Mouse (Mus musculus) stomach, embryonic 14.5 days (tissue): ENCODE measurements at regions not wholly inside any gene's neighbourhood (a gene's known extent, or its start where the extent isn't known, plus 50 kb on each side); places are given as distances from the start of the nearest gene placed in this dataset.

Experiments used
- ATAC-seq: fragments of 200-750 bp; cut with Nextera tagmentation; 2 replicates; pipeline ENCODE4 v1.8.0; 2017; ENCODE audit warnings: low read depth, moderate TSS enrichment; ENCODE audit not compliant: insufficient number of reproducible peaks, insufficient read depth, low FRiP score
- H3K27ac ChIP-seq: fragments of 300-500 bp; sonication (generic); 2 replicates; pipeline ENCODE4 v1.5.1; 2014; ENCODE audit warnings: mild to moderate bottlenecking, low read length, moderate library complexity, mixed read lengths
- H3K27me3 ChIP-seq: fragments of 300-500 bp; sonication (generic); 2 replicates; pipeline ENCODE4 v1.6.1; 2014; ENCODE audit warnings: low read length, control low read depth, mixed read lengths; ENCODE audit not compliant: control insufficient read depth, insufficient read depth
- H3K36me3 ChIP-seq: fragments of 300-500 bp; sonication (generic); 2 replicates; pipeline ENCODE4 v1.6.1; 2014; ENCODE audit warnings: mild to moderate bottlenecking, control low read depth, low read length, moderate library complexity, mixed read lengths; ENCODE audit not compliant: control insufficient read depth, insufficient read depth
- H3K4me1 ChIP-seq: fragments of 300-500 bp; sonication (generic); 2 replicates; pipeline ENCODE4 v1.6.1; 2014; ENCODE audit warnings: low read length, control low read depth, mixed read lengths; ENCODE audit not compliant: control insufficient read depth, insufficient read depth
- H3K4me2 ChIP-seq: fragments of 300-500 bp; sonication (generic); replicated peaks from 2 replicates; pipeline ENCODE4 v1.6.1; 2014; ENCODE audit warnings: low read depth, low read length, control low read depth
- H3K4me3 ChIP-seq: fragments of 300-500 bp; sonication (generic); 2 replicates; pipeline ENCODE4 v1.5.1; 2014; ENCODE audit warnings: low read depth, low read length, control low read depth
- H3K9ac ChIP-seq: fragments of 300-500 bp; sonication (generic); replicated peaks from 2 replicates; pipeline ENCODE4 v1.6.1; 2014; ENCODE audit warnings: low read depth, mild to moderate bottlenecking, control low read depth, low read length, moderate library complexity, mixed read lengths
- H3K9me3 ChIP-seq: fragments of 300-500 bp; sonication (generic); 2 replicates; pipeline ENCODE4 v1.6.1; 2016; ENCODE audit warnings: low read depth, low read length, control low read depth; ENCODE audit not compliant: control insufficient read depth
- WGBS: fragments of 180-500 bp; shearing (Covaris S2); extraction: QIAGEN DNeasy Blood & Tissue Kit; methylation state at CpG from one replicate; pipeline ENCODE4 v1.1.7; 2014; 5-methylcytosine and 5-hydroxymethylcytosine counted together

DNA sequence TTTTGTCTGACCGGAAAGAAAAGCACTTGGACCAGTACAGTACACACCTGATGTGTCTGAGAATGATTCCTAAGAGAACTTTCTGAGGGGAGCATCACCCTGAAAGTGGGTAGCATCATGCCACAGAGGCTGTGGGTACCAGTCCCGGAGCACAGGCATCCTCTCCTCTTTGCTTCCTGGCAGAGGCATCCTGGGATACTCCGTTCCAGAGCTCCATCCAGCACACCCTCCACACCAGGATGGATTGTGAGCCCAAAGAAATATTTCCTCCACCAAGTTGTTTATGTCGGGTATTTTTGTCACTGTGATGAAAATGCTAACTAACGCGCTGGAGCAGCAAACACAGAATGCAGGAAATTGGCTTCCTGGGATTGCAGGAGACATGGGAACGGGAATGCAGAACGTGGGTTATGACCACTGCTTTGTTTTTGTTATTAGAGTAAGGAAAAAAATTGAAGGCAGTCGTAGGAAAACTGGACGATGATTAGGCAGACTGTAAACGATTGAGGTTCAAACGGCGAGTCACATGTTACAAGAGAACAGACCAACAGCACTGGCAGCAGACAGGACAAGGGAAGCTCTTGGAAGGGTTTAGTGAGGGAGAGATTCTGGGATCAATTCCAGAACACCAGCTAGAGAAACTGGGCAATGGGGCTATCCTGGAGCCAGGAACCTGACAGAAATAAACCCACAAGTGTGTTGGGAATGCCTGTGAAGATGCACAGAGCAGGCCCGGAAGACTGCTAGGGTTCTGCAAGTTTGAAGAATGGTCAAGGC, 134.6 kb downstream of the Fgf18 start:
- 62% methylated on average over 14 of the region's 14 CpGs for WGBS
- Histone ChIP-seq H3K9ac (no peak overlapping the region), H3K36me3 (no peaks in the 10 kb centered on the region), H3K4me2 (no peak overlapping the region), H3K4me3 (no peak overlapping the region), H3K27ac (no peak overlapping the region), H3K9me3 (no peaks in the 10 kb centered on the region), H3K4me1 (no peaks in the 10 kb centered on the region), H3K27me3 (no peaks in the 10 kb centered on the region)
- ATAC-seq, result no peak

DNA sequence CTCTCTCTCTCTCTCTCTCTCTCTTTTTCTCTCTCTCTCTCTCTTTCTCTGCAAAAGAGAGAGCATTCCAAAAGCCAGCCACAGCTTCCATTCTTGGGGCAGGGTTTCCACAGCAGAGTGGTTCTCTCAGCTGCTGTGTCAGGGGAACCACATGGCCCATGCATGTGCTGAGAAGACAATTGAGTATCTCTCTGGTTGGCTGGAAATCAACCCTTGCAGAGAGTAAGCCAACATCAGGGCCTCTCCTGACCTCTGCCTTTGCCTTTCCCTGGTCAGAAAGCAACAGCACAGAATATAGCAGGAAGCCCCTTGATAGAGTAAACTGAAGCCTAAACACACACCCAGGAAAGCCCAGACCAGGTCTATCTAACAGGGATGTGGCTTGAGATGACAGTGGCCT, 138.6 kb downstream of the Fgf18 start:
- Histone ChIP-seq H3K4me3 (no peak overlapping the region), H3K27ac (no peak overlapping the region), H3K9ac (no peak overlapping the region), H3K27me3 (no peaks in the 10 kb centered on the region), H3K4me1 (no peaks in the 10 kb centered on the region), H3K36me3 (no peaks in the 10 kb centered on the region), H3K9me3 (no peaks in the 10 kb centered on the region), H3K4me2 (no peak overlapping the region)
- no peak for ATAC-seq

DNA sequence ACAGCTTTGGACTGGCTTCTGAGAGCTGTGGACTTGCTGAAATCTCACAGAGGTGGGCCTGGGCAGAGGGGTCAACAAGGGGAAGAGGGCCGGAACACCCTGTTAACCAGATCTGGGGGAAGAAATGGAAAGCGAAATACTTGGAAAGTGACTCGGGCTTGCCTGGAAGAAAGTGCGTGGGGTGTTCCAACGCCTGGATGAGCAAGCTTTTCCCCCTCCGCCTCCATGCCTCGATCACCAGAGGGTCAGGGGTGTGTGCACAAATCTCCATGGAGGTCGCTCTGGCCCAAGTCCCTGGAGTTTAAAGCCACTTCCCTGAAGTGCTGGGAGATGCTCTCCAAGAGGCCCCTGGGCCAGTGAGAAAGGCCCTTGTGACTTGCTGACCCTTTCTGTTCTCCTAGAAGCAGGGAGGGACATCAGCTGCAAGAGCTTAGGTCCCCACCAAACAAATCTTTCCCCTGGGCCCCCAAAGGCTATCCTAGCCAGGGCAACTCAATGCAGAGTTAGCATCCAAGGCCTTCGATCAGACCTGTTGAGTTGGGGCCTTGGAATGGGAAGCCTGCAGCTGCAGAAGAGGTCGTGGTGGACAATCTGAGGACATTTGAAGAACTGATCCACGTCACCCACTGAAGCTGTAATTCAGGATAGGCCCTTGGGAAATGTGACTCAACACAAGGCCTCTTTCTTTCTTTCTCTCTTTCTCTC, 139.2 kb downstream of the Fgf18 start:
- no peaks in the 10 kb centered on the region for H3K9me3 ChIP-seq
- no peak overlapping the region for H3K4me2 ChIP-seq
- H3K4me1 ChIP-seq, result no peaks in the 10 kb centered on the region
- 88% methylated on average over 11 of the region's 11 CpGs for WGBS
- H3K27ac ChIP-seq, result no peak overlapping the region
- H3K9ac ChIP-seq, result no peak overlapping the region
- H3K27me3 ChIP-seq, result no peaks in the 10 kb centered on the region
- no peaks in the 10 kb centered on the region for H3K36me3 ChIP-seq
- ATAC-seq, result no peak
- no peak overlapping the region for H3K4me3 ChIP-seq

DNA sequence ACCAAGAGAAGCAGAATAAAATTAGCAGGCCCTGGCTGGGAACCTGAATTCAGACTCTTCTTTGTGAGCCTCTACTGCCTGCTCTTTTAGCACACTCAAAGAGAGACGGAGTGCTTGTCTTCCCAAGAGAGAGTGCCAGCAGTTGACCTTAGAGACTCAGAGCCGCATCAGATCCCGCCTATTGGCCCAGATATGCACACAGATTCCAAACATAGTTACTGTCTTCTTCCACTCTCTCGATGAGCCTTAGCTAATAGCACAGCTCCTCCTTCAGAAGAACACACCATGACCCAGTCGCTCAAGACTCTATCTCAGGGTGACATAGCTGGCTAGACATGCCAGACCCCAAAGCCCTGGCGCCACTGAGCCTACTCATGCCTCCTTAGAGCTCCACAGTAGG, 139.8 kb downstream of the Fgf18 start:
- H3K4me3 ChIP-seq, result no peak overlapping the region
- H3K36me3 ChIP-seq, result no peaks in the 10 kb centered on the region
- no peak overlapping the region for H3K27ac ChIP-seq
- no peak for ATAC-seq
- 74% methylated on average over 6 of the region's 6 CpGs for WGBS
- no peak overlapping the region for H3K4me2 ChIP-seq
- no peaks in the 10 kb centered on the region for H3K9me3 ChIP-seq
- H3K9ac ChIP-seq, result no peak overlapping the region
- H3K4me1 ChIP-seq, result no peaks in the 10 kb centered on the region
- H3K27me3 ChIP-seq, result no peaks in the 10 kb centered on the region

DNA sequence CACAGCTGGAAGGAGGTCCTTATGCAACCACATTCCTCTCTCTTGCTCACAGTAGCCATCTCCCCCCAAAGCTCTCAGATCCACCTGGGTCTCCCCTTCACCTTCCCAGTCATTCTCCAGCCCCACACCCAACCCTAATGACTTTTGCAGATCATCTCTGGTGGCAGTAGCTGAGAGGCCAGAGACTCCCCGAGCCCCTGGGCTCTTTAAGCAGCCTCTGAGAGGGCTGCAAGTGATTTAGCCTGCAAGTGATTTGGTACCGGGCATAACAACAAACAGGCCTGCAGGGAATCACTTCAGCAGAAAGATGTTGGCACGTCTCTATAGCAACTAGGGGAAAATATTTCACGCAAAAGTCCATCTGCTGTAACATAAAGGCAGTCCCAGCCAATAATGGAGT, 142.0 kb downstream of the Fgf18 start:
- ATAC-seq, result no peak
- Histone ChIP-seq H3K9me3 (no peaks in the 10 kb centered on the region), H3K27ac (no peak overlapping the region), H3K9ac (no peak overlapping the region), H3K4me2 (no peak overlapping the region), H3K36me3 (no peaks in the 10 kb centered on the region), H3K27me3 (no peaks in the 10 kb centered on the region), H3K4me1 (no peaks in the 10 kb centered on the region), H3K4me3 (no peak overlapping the region)
- WGBS, result 54% methylated on average over 4 of the region's 4 CpGs

DNA sequence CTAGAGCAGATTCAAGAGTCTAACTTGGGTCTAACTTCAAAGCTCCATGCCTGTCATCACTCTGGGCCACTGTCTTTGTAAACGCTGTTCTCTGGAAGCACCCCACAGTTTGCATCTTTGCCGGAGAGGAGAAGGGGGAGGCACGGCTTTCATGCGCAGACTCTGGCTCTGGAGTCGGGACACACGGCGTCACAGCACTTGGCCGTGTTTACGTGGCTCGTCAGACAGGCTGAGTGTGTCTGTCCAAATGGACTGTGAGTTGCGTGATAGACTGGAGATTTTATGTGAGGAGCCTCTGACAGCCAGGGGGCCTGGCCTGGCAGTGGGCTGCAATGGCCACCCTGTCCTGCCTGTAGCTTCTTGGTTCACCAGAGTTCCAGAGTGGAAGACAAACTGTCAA, 142.6 kb downstream of the Fgf18 start:
- Histone ChIP-seq H3K9me3 (no peaks in the 10 kb centered on the region), H3K27me3 (no peaks in the 10 kb centered on the region), H3K4me1 (no peaks in the 10 kb centered on the region), H3K4me3 (no peak overlapping the region), H3K36me3 (no peaks in the 10 kb centered on the region), H3K9ac (no peak overlapping the region), H3K27ac (no peak overlapping the region), H3K4me2 (no peak overlapping the region)
- ATAC-seq, result no peak
- 76% methylated on average over 11 of the region's 11 CpGs for WGBS

DNA sequence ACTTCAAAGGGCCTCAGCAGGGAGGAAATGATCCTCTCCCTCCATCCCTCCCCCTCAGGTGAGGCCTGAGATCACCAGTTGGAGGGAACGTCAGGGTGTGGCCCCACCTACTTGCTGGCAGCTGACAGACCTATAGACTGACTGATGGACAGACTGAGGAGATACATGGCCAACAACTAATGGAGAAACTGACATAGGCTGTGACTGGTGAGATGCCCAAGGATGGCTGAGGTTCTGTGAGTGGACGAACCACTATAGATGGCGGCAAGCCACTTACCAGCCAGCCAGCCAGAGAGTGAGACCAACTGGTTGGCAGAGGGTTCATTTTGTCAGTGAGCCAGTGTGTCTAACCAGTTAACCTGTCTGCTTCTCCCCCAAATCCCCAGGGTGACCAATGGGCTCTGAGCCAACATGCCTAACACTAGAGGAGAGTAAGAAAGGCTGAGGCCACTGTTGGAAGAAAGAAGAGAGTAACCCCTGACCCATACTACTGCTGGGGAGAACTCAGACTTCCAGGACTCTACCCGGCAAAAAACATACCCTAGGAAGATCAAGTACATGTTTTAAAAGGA, 147.4 kb downstream of the Fgf18 start:
- Histone ChIP-seq H3K36me3 (no peaks in the 10 kb centered on the region), H3K4me2 (no peak overlapping the region), H3K4me1 (no peaks in the 10 kb centered on the region), H3K27ac (no peak overlapping the region), H3K9ac (no peak overlapping the region), H3K9me3 (no peaks in the 10 kb centered on the region), H3K27me3 (no peaks in the 10 kb centered on the region), H3K4me3 (no peak overlapping the region)
- ATAC-seq, result no peak
- WGBS, result 74% methylated on average over 4 of the region's 4 CpGs

DNA sequence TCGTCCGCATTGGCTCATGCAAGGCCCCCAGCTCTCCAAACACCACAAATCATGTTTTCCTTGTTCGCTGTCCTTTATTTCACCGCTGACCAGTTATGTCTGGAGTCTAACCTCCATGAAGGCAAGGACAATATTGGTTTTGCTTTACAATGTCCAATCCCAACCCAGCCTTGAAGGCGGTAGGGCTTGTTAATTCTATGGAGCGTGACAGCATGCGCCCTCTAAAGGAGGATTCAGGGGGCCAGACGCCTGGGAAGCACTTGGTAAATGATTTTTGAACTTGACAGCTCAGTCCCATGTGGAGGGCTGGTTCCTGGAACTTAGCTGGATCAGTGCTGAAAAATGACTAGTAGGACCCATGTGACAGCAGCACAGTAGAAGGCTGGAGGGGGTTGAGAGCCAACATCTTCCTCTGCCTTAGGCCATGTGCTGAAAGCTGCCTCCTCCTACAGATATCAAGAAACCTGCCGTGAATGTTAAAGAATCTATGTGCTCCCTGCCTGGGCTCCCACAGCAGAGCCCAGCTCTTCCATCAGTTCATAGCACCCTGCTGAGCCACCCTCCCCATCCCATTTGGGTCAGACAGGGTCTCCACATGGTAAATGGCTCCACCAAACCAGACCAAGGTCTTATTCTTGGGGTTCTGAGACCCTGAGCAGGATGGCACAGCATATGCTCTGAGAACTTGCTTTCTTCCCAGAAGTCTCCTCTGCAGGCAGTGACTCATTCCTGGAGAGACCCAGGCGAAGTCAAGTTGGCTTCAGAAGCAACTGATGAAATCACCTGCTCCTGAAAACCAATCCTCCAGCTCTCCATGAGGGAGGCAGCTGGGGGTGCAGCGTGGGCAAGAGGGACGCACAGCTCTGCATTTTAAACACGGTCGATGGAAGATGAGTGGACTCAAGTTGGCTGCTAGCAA, 148.3 kb downstream of the Fgf18 start:
- WGBS, result 75% methylated on average over 14 of the region's 14 CpGs
- Histone ChIP-seq H3K4me3 (no peak overlapping the region), H3K27ac (no peak overlapping the region), H3K9me3 (no peaks in the 10 kb centered on the region), H3K36me3 (no peaks in the 10 kb centered on the region), H3K4me2 (no peak overlapping the region), H3K9ac (no peak overlapping the region), H3K4me1 (no peaks in the 10 kb centered on the region), H3K27me3 (no peaks in the 10 kb centered on the region)
- no peak for ATAC-seq
